ENCODE assay signal across 13 mouse cellular contexts in the genomic region with DNA sequence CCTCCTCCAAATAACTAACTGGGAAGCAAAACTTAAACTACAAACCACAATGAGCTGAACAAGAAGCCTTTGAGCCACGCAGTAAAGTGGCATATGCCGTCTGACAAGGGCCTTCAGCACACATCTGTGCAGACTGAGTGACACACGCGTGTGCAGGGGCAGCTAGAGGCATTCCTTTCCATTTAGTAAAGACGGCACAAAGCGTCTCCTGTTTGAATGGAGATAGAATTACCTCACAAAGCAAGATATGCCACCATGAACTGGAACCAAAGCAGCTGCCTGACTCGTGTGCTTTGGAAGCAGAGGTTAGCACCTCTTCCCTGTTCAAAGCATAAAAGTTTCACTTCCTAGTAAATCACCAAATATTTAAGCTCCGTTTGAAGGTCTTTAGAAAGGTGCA. TPM values are rescaled to one million over a fixed set of nuclear protein-coding genes. Genes with fewer than 3 reads are reported as not detected.
DNase-seq lines count a peak whose midpoint lies in the region; ATAC-seq and TF ChIP-seq lines count a peak whose summit lies in the region.
"Had no signal": no experiment of that assay in that cellular context is flagged by ENCODE, and none has a peak within 500 bp of the region (broad histone marks: within the 10 kb centered on the region; RNA-seq: fewer than 3 reads in every experiment).

No protein-coding gene starts in this region.

- WGBS in heart, embryonic 12.5 days, result 57% methylated on average over 8 of the region's 8 CpGs
- 48% methylated on average over 8 of the region's 8 CpGs for WGBS in lung, postnatal 0 days
- WGBS in limb, embryonic 15.5 days, result 23% methylated on average over 8 of the region's 8 CpGs
- WGBS in stomach, embryonic 16.5 days, result 46% methylated on average over 8 of the region's 8 CpGs

- no peak for ATAC-seq in heart, embryonic 12.5 days (ENCODE audit: insufficient number of reproducible peaks, low FRiP score)
- no peak for ATAC-seq in lung, postnatal 0 days
- ATAC-seq in limb, embryonic 15.5 days (ENCODE audit: insufficient number of reproducible peaks, low FRiP score, low TSS enrichment, low read depth), result peak; percentile 15; the same call in 1 of the 2 replicates
- no peak for ATAC-seq in stomach, embryonic 16.5 days (ENCODE audit: insufficient read depth, low FRiP score)
- ATAC-seq in CD4-positive, CD25-positive, alpha-beta regulatory T cell, adult 4 months, result no peak
- ATAC-seq: midbrain, embryonic 16.5 days had no signal

- no peak for TF ChIP-seq EP300 in lung, postnatal 0 days (IDR thresholded peaks at IDR 0.05)

- DNase-seq in heart, adult 8-10 months (ENCODE audit: low spot score), result no peak
- peak; percentile 32 for DNase-seq in lung, postnatal 0 days (ENCODE audit: low spot score)
- DNase-seq in lung, adult 18-20 months, result no peak
- DNase-seq in spleen, postnatal 4 days (ENCODE audit: low spot score in 2 of 2), result no peak
- DNase-seq: gastrocnemius, postnatal 25 days had no signal

- H3K36me3 ChIP-seq in heart, embryonic 12.5 days, result peaks cover 37% of the 10 kb centered on the region
- peaks cover 21% of the 10 kb centered on the region for H3K36me3 ChIP-seq in lung, postnatal 0 days (ENCODE audit: insufficient read depth, low read length)
- peaks cover 41% of the 10 kb centered on the region for H3K36me3 ChIP-seq in limb, embryonic 15.5 days
- peaks cover 21% of the 10 kb centered on the region for H3K36me3 ChIP-seq in stomach, embryonic 16.5 days (ENCODE audit: control insufficient read depth, insufficient read depth, low read length)

- peaks cover 11% of the 10 kb centered on the region for H3K4me1 ChIP-seq in heart, embryonic 12.5 days (replicated peaks)
- H3K4me1 ChIP-seq in lung, postnatal 0 days (ENCODE audit: insufficient read depth, low read depth, low read length), result peaks cover 3% of the 10 kb centered on the region; the same call in 1 of the 2 replicates
- H3K4me1 ChIP-seq in limb, embryonic 15.5 days, result peaks cover 24% of the 10 kb centered on the region
- peaks cover 4% of the 10 kb centered on the region for H3K4me1 ChIP-seq in stomach, embryonic 16.5 days (ENCODE audit: control insufficient read depth, insufficient read depth, low read length)

- H3K9ac ChIP-seq in heart, embryonic 12.5 days, result 0 out of 2 replicates have a peak overlapping the region, but pooled peaks have one; percentile 3
- no peak overlapping the region for H3K9ac ChIP-seq in lung, postnatal 0 days (replicated peaks; ENCODE audit: low read depth)
- H3K9ac ChIP-seq in limb, embryonic 15.5 days, result no peak overlapping the region; the same call in 1 of the 2 replicates
- peak overlapping the region; percentile 42; the same call in 1 of the 2 replicates for H3K9ac ChIP-seq in stomach, embryonic 16.5 days (ENCODE audit: low read length)
- H3K9ac ChIP-seq: hindbrain, embryonic 15.5 days had no signal

- H3K27ac ChIP-seq in heart, embryonic 12.5 days (ENCODE audit: poor library complexity, severe bottlenecking), result no peak overlapping the region
- H3K27ac ChIP-seq in lung, postnatal 0 days (ENCODE audit: low read length), result no peak overlapping the region
- peak overlapping the region; percentile 33; the same call in 1 of the 2 replicates for H3K27ac ChIP-seq in limb, embryonic 15.5 days
- H3K27ac ChIP-seq in stomach, embryonic 16.5 days (ENCODE audit: low read length), result no peak overlapping the region
- H3K27ac ChIP-seq: hindbrain, embryonic 15.5 days had no signal

- no peak overlapping the region for H3K4me3 ChIP-seq in heart, embryonic 12.5 days
- peak overlapping the region; percentile 15; the same call in 1 of the 2 replicates for H3K4me3 ChIP-seq in lung, postnatal 0 days (ENCODE audit: low read depth, low read length)
- H3K4me3 ChIP-seq in limb, embryonic 15.5 days, result peak overlapping the region; percentile 20
- peak overlapping the region; percentile 30 for H3K4me3 ChIP-seq in stomach, embryonic 16.5 days (replicated peaks; ENCODE audit: low read length)
- H3K4me3 ChIP-seq: hindbrain, embryonic 15.5 days had no signal

- H3K4me2 ChIP-seq in heart, embryonic 12.5 days, result peak overlapping the region; percentile 12; the same call in 1 of the 2 replicates
- peak overlapping the region; percentile 39 for H3K4me2 ChIP-seq in lung, postnatal 0 days (replicated peaks; ENCODE audit: low read depth, low read length)
- peak overlapping the region; percentile 41 for H3K4me2 ChIP-seq in limb, embryonic 15.5 days
- H3K4me2 ChIP-seq in stomach, embryonic 16.5 days (ENCODE audit: low read depth, low read length), result peak overlapping the region; percentile 41
- H3K4me2 ChIP-seq: hindbrain, embryonic 15.5 days had no signal

- no peaks in the 10 kb centered on the region for H3K9me3 ChIP-seq in heart, embryonic 12.5 days (replicated peaks)
- H3K9me3 ChIP-seq in lung, postnatal 0 days (ENCODE audit: low read length), result no peaks in the 10 kb centered on the region
- H3K9me3 ChIP-seq in limb, embryonic 15.5 days, result no peaks in the 10 kb centered on the region
- H3K9me3 ChIP-seq in stomach, embryonic 16.5 days (replicated peaks; ENCODE audit: control insufficient read depth, low read length), result no peaks in the 10 kb centered on the region
- H3K9me3 ChIP-seq: hindbrain, embryonic 15.5 days had no signal

- TF ChIP-seq CTCF in lung, postnatal 0 days (IDR thresholded peaks at IDR 0.05), result no peak

- H3K27me3 ChIP-seq in heart, embryonic 12.5 days (replicated peaks), result no peaks in the 10 kb centered on the region
- no peaks in the 10 kb centered on the region for H3K27me3 ChIP-seq in lung, postnatal 0 days (replicated peaks; ENCODE audit: insufficient read depth, low read length)
- H3K27me3 ChIP-seq in limb, embryonic 15.5 days, result no peaks in the 10 kb centered on the region
- H3K27me3 ChIP-seq in stomach, embryonic 16.5 days (ENCODE audit: control insufficient read depth, insufficient read depth, low read length), result no peaks in the 10 kb centered on the region

RNA-seq across cellular contexts. Expression of gene Net1, which starts 28.0 kb away (rescaled TPM):
- 63.6 and 63.7 TPM in 2 replicates for polyA plus RNA-seq in heart, embryonic 12.5 days (2016; fragmentation: Nextera tagmentation; extraction: Ambion mirVana)
- total RNA-seq in heart, adult 8-10 months (2022), result 10 to 100 TPM; 14.6 to 21.0 (median 18.4) TPM
- polyA plus RNA-seq in lung, postnatal 0 days (2015; fragmentation: Nextera tagmentation; extraction: Ambion mirVana), result 83.7 and 91.5 TPM in 2 replicates
- polyA plus RNA-seq in limb, embryonic 15.5 days (2015; fragmentation: Nextera tagmentation; extraction: Ambion mirVana), result 141 and 151 TPM in 2 replicates
- 110 and 113 TPM in 2 replicates for polyA plus RNA-seq in stomach, embryonic 16.5 days (2015; fragmentation: Nextera tagmentation; extraction: Ambion mirVana)
- polyA plus RNA-seq in CD4-positive, CD25-positive, alpha-beta regulatory T cell, adult 4 months (2017; shearing (Covaris generic)), result 10 to 100 TPM; 26.6 to 31.7 TPM

RNA-seq across cellular contexts. Expression of gene Tubal3, which starts 28.0 kb away (rescaled TPM):
- polyA plus RNA-seq in heart, embryonic 12.5 days (2016; fragmentation: Nextera tagmentation; extraction: Ambion mirVana), result not detected in 2 replicates
- not detected for total RNA-seq in heart, adult 8-10 months (2022)
- not detected in 2 replicates for polyA plus RNA-seq in lung, postnatal 0 days (2015; fragmentation: Nextera tagmentation; extraction: Ambion mirVana)
- polyA plus RNA-seq in limb, embryonic 15.5 days (2015; fragmentation: Nextera tagmentation; extraction: Ambion mirVana), result not detected in 2 replicates
- polyA plus RNA-seq in stomach, embryonic 16.5 days (2015; fragmentation: Nextera tagmentation; extraction: Ambion mirVana), result 3.8 and 3.9 TPM in 2 replicates
- polyA plus RNA-seq in CD4-positive, CD25-positive, alpha-beta regulatory T cell, adult 4 months (2017; shearing (Covaris generic)), result under 1 TPM; 0.43 to 0.44 TPM
- total RNA-seq: gastrocnemius, postnatal 25 days; left cerebral cortex, adult 18-20 months had no signal
- polyA plus RNA-seq: midbrain, embryonic 16.5 days had no signal

RNA-seq across cellular contexts. Expression of gene Calm5, which starts 36.1 kb away (rescaled TPM):
- polyA plus RNA-seq in heart, embryonic 12.5 days (2016; fragmentation: Nextera tagmentation; extraction: Ambion mirVana), result not detected in 2 replicates
- not detected for total RNA-seq in heart, adult 8-10 months (2022)
- polyA plus RNA-seq in lung, postnatal 0 days (2015; fragmentation: Nextera tagmentation; extraction: Ambion mirVana), result not detected in 2 replicates
- 3.2 and 3.5 TPM in 2 replicates for polyA plus RNA-seq in limb, embryonic 15.5 days (2015; fragmentation: Nextera tagmentation; extraction: Ambion mirVana)
- polyA plus RNA-seq in stomach, embryonic 16.5 days (2015; fragmentation: Nextera tagmentation; extraction: Ambion mirVana), result not detected in 2 replicates
- polyA plus RNA-seq in CD4-positive, CD25-positive, alpha-beta regulatory T cell, adult 4 months (2017; shearing (Covaris generic)), result not detected
- total RNA-seq: gastrocnemius, postnatal 25 days; left cerebral cortex, adult 18-20 months had no signal
- polyA plus RNA-seq: hindbrain, embryonic 15.5 days; midbrain, embryonic 16.5 days; testis, adult 2 months had no signal

RNA-seq across cellular contexts. Expression of gene Calm4, which starts 52.5 kb away (rescaled TPM):
- polyA plus RNA-seq in heart, embryonic 12.5 days (2016; fragmentation: Nextera tagmentation; extraction: Ambion mirVana), result not detected in 2 replicates
- total RNA-seq in heart, adult 8-10 months (2022), result not detected
- polyA plus RNA-seq in lung, postnatal 0 days (2015; fragmentation: Nextera tagmentation; extraction: Ambion mirVana), result not detected in 2 replicates
- 596 and 780 TPM in 2 replicates for polyA plus RNA-seq in limb, embryonic 15.5 days (2015; fragmentation: Nextera tagmentation; extraction: Ambion mirVana)
- 1.9 and 2.1 TPM in 2 replicates for polyA plus RNA-seq in stomach, embryonic 16.5 days (2015; fragmentation: Nextera tagmentation; extraction: Ambion mirVana)
- polyA plus RNA-seq in CD4-positive, CD25-positive, alpha-beta regulatory T cell, adult 4 months (2017; shearing (Covaris generic)), result not detected
- total RNA-seq: gastrocnemius, postnatal 25 days; left cerebral cortex, adult 18-20 months had no signal
- polyA plus RNA-seq: midbrain, embryonic 16.5 days had no signal

RNA-seq across cellular contexts. Expression of gene Ucn3, which starts 55.1 kb away (rescaled TPM):
- polyA plus RNA-seq in heart, embryonic 12.5 days (2016; fragmentation: Nextera tagmentation; extraction: Ambion mirVana), result not detected in 2 replicates
- not detected for total RNA-seq in heart, adult 8-10 months (2022)
- polyA plus RNA-seq in lung, postnatal 0 days (2015; fragmentation: Nextera tagmentation; extraction: Ambion mirVana), result not detected in 2 replicates
- polyA plus RNA-seq in limb, embryonic 15.5 days (2015; fragmentation: Nextera tagmentation; extraction: Ambion mirVana), result not detected in 2 replicates
- 0.20 TPM in 1 of 2 replicates, not detected in the other for polyA plus RNA-seq in stomach, embryonic 16.5 days (2015; fragmentation: Nextera tagmentation; extraction: Ambion mirVana)
- polyA plus RNA-seq in CD4-positive, CD25-positive, alpha-beta regulatory T cell, adult 4 months (2017; shearing (Covaris generic)), result not detected
- total RNA-seq: gastrocnemius, postnatal 25 days had no signal
- polyA plus RNA-seq: hindbrain, embryonic 15.5 days; testis, adult 2 months had no signal

Comparison
In these comparisons a context has a peak if more than half of its experiments do, and no peak if none do; other contexts are left out.
1. H3K9ac ChIP-seq: peak in heart, embryonic 12.5 days (single experiment) and stomach, embryonic 16.5 days (single experiment); none in lung, postnatal 0 days (single experiment) and limb, embryonic 15.5 days (single experiment).
2. Peak in every context shown above with its lines, with median percentiles within 50 percentile points of each other: H3K4me2 ChIP-seq.